Mouse (Mus musculus): Measurements from ENCODE around the gene Pptc7. TPM values are rescaled to one million over a fixed set of nuclear protein-coding genes. Genes with fewer than 3 reads are reported as not detected.

Pptc7 gene
- polyA plus RNA-seq, 1 experiment from 2014 or later, result 3.7 TPM

DNA sequence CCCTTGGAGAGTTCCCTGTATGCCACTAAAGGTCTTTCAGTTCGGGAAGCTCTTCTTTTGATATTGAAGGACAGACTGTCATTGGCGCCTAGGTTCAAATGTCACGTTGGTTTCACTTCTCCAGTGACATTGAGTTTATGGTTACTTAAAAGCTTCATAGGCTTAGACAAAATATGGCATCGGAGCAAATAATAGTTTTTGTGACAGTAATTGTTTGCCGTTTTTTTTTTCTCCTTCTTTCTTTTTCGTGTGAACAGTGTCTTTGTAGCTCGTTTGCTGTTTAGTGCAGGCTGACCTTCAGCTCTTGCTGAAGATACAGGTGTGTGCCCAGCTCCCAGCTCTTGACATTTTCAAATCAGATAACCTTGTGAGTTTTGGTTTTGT lies 1.6 kb downstream of the Pptc7 start:
- Histone ChIP-seq H3K4me2 (peak overlapping the region; percentile 99), H3K4me1 (replicated peaks) (peaks cover 68% of the 10 kb centered on the region), H3K27ac (replicated peaks) (no peak overlapping the region), H3K9ac (peak overlapping the region; percentile 88), H3K9me3 (replicated peaks) (no peaks in the 10 kb centered on the region), H3K36me3 (replicated peaks) (0 out of 2 replicates have a peak, but pooled peaks cover 12% of the 10 kb centered on the region), H3K4me3 (replicated peaks) (peak overlapping the region; percentile 97), H3K27me3 (peaks cover 10% of the 10 kb centered on the region)
- 44% methylated on average over 7 of the region's 7 CpGs for WGBS (ENCODE audit: insufficient replicate concordance)
- no peak for ATAC-seq (ENCODE audit: insufficient read depth)

DNA sequence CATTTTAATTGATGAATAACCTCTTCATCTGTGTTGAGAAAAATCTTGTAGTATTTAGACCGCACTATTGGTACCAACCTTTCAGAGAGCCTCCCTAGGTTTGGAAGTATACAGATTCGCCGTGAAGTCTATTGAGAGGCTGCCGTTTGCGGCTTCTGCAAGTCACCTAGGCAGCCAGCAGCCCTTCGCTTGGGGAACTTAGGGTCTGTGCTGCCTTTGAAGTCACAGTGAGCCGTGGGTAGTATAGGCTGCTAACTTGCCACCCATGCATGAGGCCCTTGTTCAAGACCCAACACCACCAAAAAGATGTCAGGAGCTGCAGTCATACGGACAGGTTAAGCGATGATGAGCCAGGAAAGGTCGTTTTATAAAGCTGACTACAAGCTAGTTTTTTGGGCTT lies 2.0 kb downstream of the Pptc7 start:
- H3K9me3 ChIP-seq (replicated peaks), result no peaks in the 10 kb centered on the region
- no peak overlapping the region for H3K27ac ChIP-seq (replicated peaks)
- WGBS (ENCODE audit: insufficient replicate concordance), result 78% methylated on average over 10 of the region's 10 CpGs
- ATAC-seq (ENCODE audit: insufficient read depth), result no peak
- H3K9ac ChIP-seq, result peak overlapping the region; percentile 88; the same call in 1 of the 2 replicates
- peak overlapping the region; percentile 97 for H3K4me3 ChIP-seq (replicated peaks)
- peaks cover 68% of the 10 kb centered on the region for H3K4me1 ChIP-seq (replicated peaks)
- H3K4me2 ChIP-seq, result peak overlapping the region; percentile 99
- H3K36me3 ChIP-seq (replicated peaks), result 0 out of 2 replicates have a peak, but pooled peaks cover 12% of the 10 kb centered on the region
- peaks cover 6% of the 10 kb centered on the region for H3K27me3 ChIP-seq

DNA sequence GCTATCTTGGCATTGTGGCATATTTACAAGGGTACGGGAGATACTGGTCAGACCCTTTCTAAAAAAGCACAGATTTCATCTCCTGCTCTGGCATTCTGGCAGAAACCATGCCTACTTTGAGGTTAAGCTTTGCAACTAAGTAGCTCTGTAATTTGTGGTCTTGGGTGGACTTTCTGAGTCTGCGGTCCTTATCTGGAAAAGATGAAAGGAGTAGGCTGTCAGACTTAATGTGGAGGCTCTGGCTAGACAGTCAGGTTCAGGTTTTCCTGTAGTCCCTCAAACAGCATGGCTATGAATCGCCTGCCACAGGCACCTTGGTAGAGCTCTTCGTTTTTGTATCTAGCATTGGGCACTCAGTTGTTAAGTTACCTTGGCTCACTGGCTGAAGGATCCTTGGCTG lies 2.9 kb downstream of the Pptc7 start:
- Histone ChIP-seq H3K9me3 (replicated peaks) (no peaks in the 10 kb centered on the region), H3K27ac (replicated peaks) (no peak overlapping the region), H3K4me1 (replicated peaks) (peaks cover 71% of the 10 kb centered on the region), H3K4me3 (replicated peaks) (no peak overlapping the region), H3K27me3 (peaks cover 5% of the 10 kb centered on the region; the same call in 1 of the 2 replicates), H3K9ac (no peak overlapping the region), H3K4me2 (0 out of 2 replicates have a peak overlapping the region, but pooled peaks have one; percentile 99), H3K36me3 (replicated peaks) (0 out of 2 replicates have a peak, but pooled peaks cover 12% of the 10 kb centered on the region)
- ATAC-seq (ENCODE audit: insufficient read depth), result no peak
- 48% methylated on average over 4 of the region's 4 CpGs for WGBS (ENCODE audit: insufficient replicate concordance)

DNA sequence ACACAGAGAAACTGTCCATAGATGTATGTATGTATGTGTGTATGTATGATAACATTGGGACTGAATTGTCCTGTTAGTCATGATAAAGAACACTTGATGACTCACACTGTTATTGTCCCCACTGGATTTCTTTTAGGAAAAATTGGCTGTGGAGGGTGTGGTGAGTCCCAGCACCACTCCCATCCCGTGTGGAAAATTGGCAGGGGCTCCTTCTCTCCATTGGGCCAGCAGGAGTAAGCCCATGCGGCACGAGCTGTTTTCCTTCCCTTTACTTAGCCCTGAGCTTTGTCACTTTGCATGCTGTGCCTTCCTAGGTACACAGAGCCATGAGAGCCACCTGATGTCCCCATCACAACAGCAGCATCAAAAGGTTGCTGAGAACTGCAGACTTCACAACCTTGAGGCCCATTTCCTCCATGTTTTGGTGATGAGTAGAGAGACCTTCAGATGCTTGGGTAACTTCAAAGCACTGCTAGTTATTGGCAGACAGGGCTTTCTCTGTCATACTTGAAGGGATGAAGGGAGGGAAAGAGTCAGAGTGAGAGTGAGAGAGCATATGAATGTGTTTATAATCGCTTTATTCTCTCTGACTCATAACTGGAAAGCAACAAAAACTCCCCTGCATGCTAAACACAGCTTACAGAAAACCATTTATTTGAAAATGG lies 4.1 kb downstream of the Pptc7 start:
- no peaks in the 10 kb centered on the region for H3K27me3 ChIP-seq
- WGBS (ENCODE audit: insufficient replicate concordance), result 72% methylated on average over 4 of the region's 4 CpGs
- ATAC-seq (ENCODE audit: insufficient read depth), result no peak
- peaks cover 74% of the 10 kb centered on the region for H3K4me1 ChIP-seq (replicated peaks)
- no peak overlapping the region for H3K9ac ChIP-seq
- H3K27ac ChIP-seq (replicated peaks), result no peak overlapping the region
- no peak overlapping the region for H3K4me2 ChIP-seq
- no peak overlapping the region for H3K4me3 ChIP-seq (replicated peaks)
- H3K9me3 ChIP-seq (replicated peaks), result no peaks in the 10 kb centered on the region
- 0 out of 2 replicates have a peak, but pooled peaks cover 12% of the 10 kb centered on the region for H3K36me3 ChIP-seq (replicated peaks)

DNA sequence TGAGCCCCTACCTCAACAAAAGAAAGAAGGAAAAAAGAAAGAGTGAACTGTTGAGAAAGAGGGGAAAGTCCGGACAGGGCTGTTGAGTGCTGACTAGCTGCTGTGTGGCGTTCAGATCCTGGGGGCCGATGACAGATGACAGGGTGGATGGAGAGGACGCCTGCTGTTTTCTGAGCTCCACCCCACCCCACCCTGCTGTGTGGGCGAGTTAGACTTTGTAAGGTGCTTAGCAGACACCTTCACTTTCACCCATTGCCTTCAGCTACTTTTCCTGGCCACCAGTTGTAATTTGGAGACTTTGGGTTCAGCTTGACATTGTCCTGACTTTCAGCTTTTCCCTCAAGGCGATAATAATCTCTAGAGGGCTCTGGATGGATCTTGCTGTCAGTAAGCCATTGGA lies 7.0 kb downstream of the Pptc7 start:
- H3K9me3 ChIP-seq (replicated peaks), result no peaks in the 10 kb centered on the region
- 21% methylated on average over 6 of the region's 6 CpGs for WGBS (ENCODE audit: insufficient replicate concordance)
- peak overlapping the region; percentile 26 for H3K9ac ChIP-seq
- peak overlapping the region; percentile 1; the same call in 1 of the 2 replicates for H3K4me3 ChIP-seq (replicated peaks)
- H3K4me1 ChIP-seq (replicated peaks), result peaks cover 62% of the 10 kb centered on the region
- peak overlapping the region; percentile 57 for H3K4me2 ChIP-seq
- no peaks in the 10 kb centered on the region for H3K27me3 ChIP-seq
- 0 out of 2 replicates have a peak, but pooled peaks cover 12% of the 10 kb centered on the region for H3K36me3 ChIP-seq (replicated peaks)
- peak overlapping the region; percentile 79 for H3K27ac ChIP-seq (replicated peaks)
- peak; percentile 82 for ATAC-seq (ENCODE audit: insufficient read depth)

DNA sequence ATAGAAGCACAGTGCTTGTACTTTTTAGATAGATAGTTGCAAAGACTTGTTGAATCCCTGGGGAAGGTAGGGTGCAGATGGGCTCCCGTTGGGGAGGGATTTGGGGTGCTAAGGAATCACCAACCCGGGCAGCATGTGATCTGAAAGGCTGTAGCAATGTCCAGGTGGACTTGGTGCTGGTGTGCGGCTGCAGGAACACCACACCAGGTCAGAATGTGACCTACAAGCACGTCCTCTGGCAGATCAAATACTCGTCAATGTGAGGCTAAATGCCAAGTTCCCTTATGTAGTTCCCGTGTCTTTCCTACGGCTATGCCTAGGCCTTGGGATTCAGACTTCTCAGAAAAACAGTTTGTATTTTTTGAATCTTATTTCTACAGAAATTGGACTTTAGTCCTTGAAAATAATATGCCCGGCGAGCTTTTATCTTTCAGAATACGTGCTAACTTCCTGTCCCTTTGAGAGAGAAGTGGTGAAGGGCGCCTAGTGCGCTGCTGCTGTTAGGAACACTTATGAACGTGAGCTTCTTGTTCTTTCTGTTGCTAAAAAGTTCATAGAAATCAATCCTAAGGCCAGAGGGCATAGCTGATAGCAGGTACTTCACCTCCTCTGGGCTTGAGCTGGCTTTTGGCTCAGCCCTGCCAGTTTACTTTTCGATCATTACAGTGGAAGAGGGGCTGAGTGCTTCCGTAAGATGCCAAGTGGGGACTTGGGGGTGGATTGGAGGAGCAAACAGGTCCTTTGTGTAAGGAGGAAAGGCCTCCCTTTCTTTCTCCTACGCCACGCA lies 7.6 kb downstream of the Pptc7 start:
- 43% methylated on average over 17 of the region's 17 CpGs for WGBS (ENCODE audit: insufficient replicate concordance)
- Histone ChIP-seq H3K4me3 (replicated peaks) (peak overlapping the region; percentile 1; the same call in 1 of the 2 replicates), H3K36me3 (replicated peaks) (0 out of 2 replicates have a peak, but pooled peaks cover 12% of the 10 kb centered on the region), H3K4me2 (peak overlapping the region; percentile 57), H3K27me3 (no peaks in the 10 kb centered on the region), H3K27ac (replicated peaks) (peak overlapping the region; percentile 79), H3K9ac (peak overlapping the region; percentile 26; the same call in 1 of the 2 replicates), H3K4me1 (replicated peaks) (peaks cover 56% of the 10 kb centered on the region), H3K9me3 (replicated peaks) (no peaks in the 10 kb centered on the region)
- ATAC-seq (ENCODE audit: insufficient read depth), result peak; percentile 71

DNA sequence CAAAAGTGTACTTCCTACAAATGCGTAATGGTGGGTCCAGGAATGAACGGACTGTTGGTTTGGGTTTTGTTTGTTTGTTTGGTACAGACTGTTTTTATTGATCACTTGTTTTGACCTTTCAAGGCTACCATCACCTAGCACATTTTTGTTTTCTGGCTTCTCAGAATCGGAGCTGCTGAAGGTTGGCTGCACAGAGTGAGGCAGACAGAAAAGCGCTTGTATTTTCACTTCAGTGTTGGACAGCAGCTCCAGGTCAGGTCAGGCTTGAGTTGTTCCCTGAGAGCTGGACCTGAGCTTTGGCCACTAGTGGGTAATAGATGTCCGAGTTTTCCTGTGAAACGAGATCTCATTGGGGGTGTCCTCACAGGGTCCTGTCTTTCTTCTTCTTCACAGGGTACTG lies 9.0 kb downstream of the Pptc7 start:
- Histone ChIP-seq H3K9ac (no peak overlapping the region), H3K27ac (replicated peaks) (no peak overlapping the region), H3K36me3 (replicated peaks) (0 out of 2 replicates have a peak, but pooled peaks cover 4% of the 10 kb centered on the region), H3K4me1 (replicated peaks) (peaks cover 42% of the 10 kb centered on the region), H3K4me3 (replicated peaks) (no peak overlapping the region), H3K4me2 (no peak overlapping the region), H3K9me3 (replicated peaks) (no peaks in the 10 kb centered on the region), H3K27me3 (no peaks in the 10 kb centered on the region)
- no peak for ATAC-seq (ENCODE audit: insufficient read depth)
- 77% methylated on average over 6 of the region's 6 CpGs for WGBS (ENCODE audit: insufficient replicate concordance)

DNA sequence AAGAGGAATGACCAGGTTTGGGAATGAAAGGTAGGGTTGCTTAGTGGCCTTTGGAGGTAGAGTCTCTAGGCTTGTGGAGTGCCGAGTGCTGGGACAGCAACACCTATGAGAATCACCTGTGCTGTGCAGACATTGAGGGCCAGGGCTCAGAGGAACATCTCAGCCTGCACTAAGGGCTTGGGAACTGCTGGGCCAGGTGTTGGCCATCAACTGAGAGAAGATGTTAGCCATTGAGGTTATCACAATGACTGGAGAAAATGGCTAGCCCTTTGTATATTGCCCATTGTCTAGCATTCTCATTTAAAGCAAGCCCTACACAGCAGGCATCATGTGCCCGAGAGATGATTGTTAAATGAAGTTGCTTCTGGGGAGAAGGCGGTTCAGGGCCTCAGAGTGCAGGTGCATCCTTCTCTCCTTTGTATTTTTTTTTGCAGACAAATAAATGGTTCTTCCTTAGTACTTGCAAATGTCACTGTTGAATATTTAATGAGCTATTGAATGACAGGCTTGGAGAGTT lies 10.1 kb downstream of the Pptc7 start:
- Histone ChIP-seq H3K36me3 (replicated peaks) (no peaks in the 10 kb centered on the region), H3K9me3 (replicated peaks) (no peaks in the 10 kb centered on the region), H3K27me3 (no peaks in the 10 kb centered on the region), H3K4me1 (replicated peaks) (peaks cover 35% of the 10 kb centered on the region), H3K4me2 (no peak overlapping the region), H3K4me3 (replicated peaks) (no peak overlapping the region), H3K27ac (replicated peaks) (no peak overlapping the region), H3K9ac (no peak overlapping the region)
- 75% methylated on average over 3 of the region's 3 CpGs for WGBS (ENCODE audit: insufficient replicate concordance)
- ATAC-seq (ENCODE audit: insufficient read depth), result no peak

DNA sequence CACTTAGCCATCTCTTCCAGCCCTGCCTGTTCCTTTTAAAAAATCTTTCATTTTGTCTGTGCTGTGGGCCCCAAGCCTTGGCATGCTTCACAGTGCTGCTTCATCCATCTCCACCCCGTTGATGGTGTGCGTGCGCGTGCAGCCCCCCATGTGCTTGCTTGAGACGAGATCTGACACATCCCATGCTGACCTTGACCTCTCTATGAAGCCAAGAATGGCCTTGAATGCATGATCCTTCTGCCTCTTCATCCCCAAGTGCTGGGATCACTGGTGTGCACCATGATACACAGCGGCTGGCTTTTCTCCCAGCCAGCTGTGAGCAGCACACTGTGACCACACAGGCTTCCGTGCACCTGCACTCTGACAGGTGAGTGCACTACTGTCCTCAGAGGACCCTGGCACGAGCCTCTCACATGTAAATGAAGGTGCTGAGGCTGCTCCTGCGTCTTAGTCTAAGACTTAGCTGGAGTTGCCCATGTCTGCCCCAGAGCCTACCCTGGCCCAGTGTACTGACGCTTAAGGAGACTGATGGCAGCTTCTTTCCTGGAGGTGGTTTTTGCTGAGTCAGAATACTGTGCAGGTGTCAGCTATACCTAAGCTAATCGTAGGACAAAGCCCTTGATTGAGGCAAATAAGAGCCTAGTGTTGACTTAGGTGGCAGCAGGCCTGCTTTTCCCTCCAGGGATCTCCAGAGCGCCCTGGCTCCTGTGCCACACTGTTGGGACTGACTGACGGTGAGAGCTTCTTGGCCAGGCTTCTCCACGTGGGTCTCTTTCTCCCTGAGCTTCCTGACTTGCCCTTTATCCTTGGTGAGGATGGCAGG lies 11.2 kb downstream of the Pptc7 start:
- 0 out of 2 replicates have a peak, but pooled peaks cover 1% of the 10 kb centered on the region for H3K36me3 ChIP-seq (replicated peaks)
- peaks cover 34% of the 10 kb centered on the region for H3K4me1 ChIP-seq (replicated peaks)
- no peak overlapping the region for H3K27ac ChIP-seq (replicated peaks)
- no peaks in the 10 kb centered on the region for H3K27me3 ChIP-seq
- no peak overlapping the region for H3K4me2 ChIP-seq
- H3K9me3 ChIP-seq (replicated peaks), result no peaks in the 10 kb centered on the region
- no peak overlapping the region for H3K9ac ChIP-seq
- 77% methylated on average over 14 of the region's 14 CpGs for WGBS (ENCODE audit: insufficient replicate concordance)
- ATAC-seq (ENCODE audit: insufficient read depth), result no peak
- no peak overlapping the region for H3K4me3 ChIP-seq (replicated peaks)

DNA sequence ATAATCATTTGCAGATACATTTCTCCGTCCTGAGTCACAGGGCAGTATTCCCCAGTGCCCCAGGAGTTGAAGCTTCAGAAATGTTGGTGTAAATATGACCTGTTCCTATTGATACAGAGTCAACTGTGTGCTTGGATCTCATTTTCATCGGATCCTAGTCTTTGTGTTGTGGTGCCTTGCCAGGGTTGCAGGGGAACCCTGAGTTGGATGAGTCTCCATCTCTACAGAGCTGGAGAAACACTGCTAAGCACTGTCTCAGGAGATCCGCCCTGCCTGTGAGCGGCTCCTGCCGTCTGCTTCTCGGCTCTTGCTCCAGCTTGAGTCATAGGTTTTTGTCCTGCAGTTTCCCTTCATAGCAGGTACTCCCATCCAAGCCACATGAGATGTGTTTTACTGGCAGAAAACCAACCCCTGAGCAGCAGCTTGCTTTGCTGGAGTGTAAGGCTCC lies 15.9 kb downstream of the Pptc7 start:
- ATAC-seq (ENCODE audit: insufficient read depth), result no peak
- Histone ChIP-seq H3K4me3 (replicated peaks) (no peak overlapping the region), H3K36me3 (replicated peaks) (peaks cover 2% of the 10 kb centered on the region; the same call in 1 of the 2 replicates), H3K9ac (no peak overlapping the region), H3K27me3 (no peaks in the 10 kb centered on the region), H3K9me3 (replicated peaks) (no peaks in the 10 kb centered on the region), H3K27ac (replicated peaks) (no peak overlapping the region), H3K4me2 (no peak overlapping the region), H3K4me1 (replicated peaks) (peaks cover 28% of the 10 kb centered on the region)
- 88% methylated on average over 6 of the region's 6 CpGs for WGBS (ENCODE audit: insufficient replicate concordance)

All from liver, embryonic 15.5 days (tissue).